Comparison of ENCODE assay signal across 8 mouse cellular contexts in the genomic region with DNA sequence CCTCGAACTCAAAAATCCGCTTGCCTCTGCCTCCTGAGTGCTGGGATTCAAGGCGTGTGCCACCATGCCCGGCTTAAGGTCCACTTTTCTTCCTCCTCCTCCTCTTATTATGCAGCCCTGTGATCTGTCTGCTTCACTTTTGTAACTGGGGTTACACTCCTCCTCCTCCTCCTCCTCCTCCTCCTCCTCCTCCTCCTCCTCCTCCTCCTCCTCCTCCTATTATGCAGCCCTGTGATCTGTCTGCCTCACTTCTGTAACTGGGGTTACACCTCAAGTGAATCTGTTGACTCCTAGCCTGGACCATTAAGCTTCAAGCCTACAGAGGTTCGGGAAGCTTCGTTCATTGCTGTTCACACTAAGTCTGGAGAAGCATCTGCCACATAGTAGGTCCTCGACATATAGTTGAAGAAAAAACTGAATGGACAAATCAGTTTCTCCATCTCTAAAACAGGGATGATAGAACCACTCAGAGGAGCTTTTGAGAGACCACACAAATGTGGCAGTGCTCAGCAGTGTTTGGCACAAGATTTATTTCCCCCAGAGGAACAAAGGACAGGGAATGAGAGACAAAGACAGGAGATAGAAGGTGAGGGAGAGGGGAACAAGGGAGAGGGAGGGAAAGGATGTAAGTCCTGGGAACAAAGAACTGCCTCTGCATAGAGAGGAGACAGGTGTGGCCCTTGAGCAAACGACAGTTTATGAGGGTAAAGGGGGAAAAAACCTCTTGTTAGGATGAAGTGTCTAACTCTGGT. TPM values are rescaled to one million over a fixed set of nuclear protein-coding genes. Genes with fewer than 3 reads are reported as not detected.
A peak's percentile ranks its signal among the peaks of the same experiment; 100 is the strongest.
DNase-seq lines count a peak whose midpoint lies in the region; ATAC-seq and TF ChIP-seq lines count a peak whose summit lies in the region.

No protein-coding gene starts in this region.

- TF ChIP-seq RAD21 in CH12.LX (IDR thresholded peaks at IDR 0.05; ENCODE audit: low read depth, low read length), result no peak

- peaks cover 85% of the 10 kb centered on the region for H3K36me3 ChIP-seq in erythroblast, embryonic 14.5 days (ENCODE audit: control insufficient read depth)
- H3K36me3 ChIP-seq in CH12.LX (replicated peaks in 1 of 2; ENCODE audit: control insufficient read depth in 1 of 2, insufficient read depth in 1 of 2, low read length in 1 of 2), result peaks cover 52 to 71% of the 10 kb centered on the region in 2 experiments
- H3K36me3 ChIP-seq in forebrain, embryonic 16.5 days (ENCODE audit: control insufficient read depth, insufficient read depth), result peaks cover 23% of the 10 kb centered on the region
- peaks cover 58% of the 10 kb centered on the region for H3K36me3 ChIP-seq in liver, postnatal 0 days (replicated peaks; ENCODE audit: insufficient read depth, low read length)

- peaks cover 43% of the 10 kb centered on the region for H3K79me2 ChIP-seq in CH12.LX (replicated peaks; ENCODE audit: control insufficient read depth, extremely low read depth, insufficient read depth, poor library complexity, severe bottlenecking)

- peak overlapping the region; percentile 64 for H3K27ac ChIP-seq in CH12.LX (ENCODE audit: insufficient read depth, low read depth)
- no peak overlapping the region for H3K27ac ChIP-seq in forebrain, embryonic 16.5 days (ENCODE audit: low read length)
- H3K27ac ChIP-seq in liver, postnatal 0 days (ENCODE audit: low read depth), result no peak overlapping the region

- 19% methylated on average over 8 of the region's 8 CpGs for WGBS in forebrain, embryonic 16.5 days
- WGBS in liver, postnatal 0 days (ENCODE audit: insufficient replicate concordance), result 8% methylated on average over 8 of the region's 8 CpGs

- no peak for TF ChIP-seq CTCF in CH12.LX (conservative IDR thresholded peaks at IDR 0.05 in 1 of 2, IDR thresholded peaks at IDR 0.05 in 1 of 2; ENCODE audit: low read depth in 2 of 2, low read length in 2 of 2)
- no peak for TF ChIP-seq CTCF in liver, postnatal 0 days (IDR thresholded peaks at IDR 0.05; ENCODE audit: low read depth)

- no peaks in the 10 kb centered on the region for H3K27me3 ChIP-seq in erythroblast, embryonic 14.5 days (ENCODE audit: control insufficient read depth)
- no peaks in the 10 kb centered on the region for H3K27me3 ChIP-seq in CH12.LX (replicated peaks)
- H3K27me3 ChIP-seq in forebrain, embryonic 16.5 days (replicated peaks; ENCODE audit: control insufficient read depth, insufficient read depth, low read length), result no peaks in the 10 kb centered on the region
- no peaks in the 10 kb centered on the region for H3K27me3 ChIP-seq in liver, postnatal 0 days (ENCODE audit: insufficient read depth, low read length)

- ATAC-seq in erythroblast, adult 5-6 weeks (replicated peaks; ENCODE audit: low FRiP score, poor library complexity, severe bottlenecking), result no peak
- ATAC-seq in forebrain, embryonic 16.5 days, result peak; percentile 9; the same call in 1 of the 2 replicates
- no peak for ATAC-seq in liver, postnatal 0 days

- dilution Hi-C loops in CH12.LX (cut with MboI; ENCODE audit: extremely low pct_ligation_motif_present, extremely low pct_unique_long_range_greater_than_20kb, low sequenced_read_pairs), result no loop called here

- peak overlapping the region; percentile 89 for H3K9ac ChIP-seq in CH12.LX (ENCODE audit: insufficient read depth, low read depth)
- peak overlapping the region; percentile 64; the same call in 1 of the 2 replicates for H3K9ac ChIP-seq in forebrain, embryonic 16.5 days (replicated peaks; ENCODE audit: low read depth, low read length)
- peak overlapping the region; percentile 67 for H3K9ac ChIP-seq in liver, postnatal 0 days (replicated peaks)

- no peak for DNase-seq in CH12.LX (ENCODE audit: extremely low read depth)
- DNase-seq in liver, postnatal 0 days, result no peak
- no peak for DNase-seq in thymus, postnatal 0 days (ENCODE audit: low spot score)
- no peak for DNase-seq in retina, postnatal 1 day
- DNase-seq in adrenal gland, adult 2 months, result no peak

- H3K4me2 ChIP-seq in CH12.LX (ENCODE audit: insufficient read depth, low read depth, poor library complexity, severe bottlenecking), result peak overlapping the region; percentile 90
- H3K4me2 ChIP-seq in forebrain, embryonic 16.5 days (ENCODE audit: low read length), result peak overlapping the region; percentile 66
- H3K4me2 ChIP-seq in liver, postnatal 0 days (ENCODE audit: low read depth, low read length), result peak overlapping the region; percentile 84

- in situ Hi-C loops in CH12.LX (cut with MboI; ENCODE audit: low pct_ligation_motif_present, low pct_unique_long_range_greater_than_20kb, low sequenced_read_pairs), result loop anchor here (25.0 kb wide), 2 partner anchors 630 to 705 kb away; no protein-coding TSS in a partner anchor

- H3K9me3 ChIP-seq in erythroblast, embryonic 14.5 days (ENCODE audit: control insufficient read depth, low read length), result no peaks in the 10 kb centered on the region
- H3K9me3 ChIP-seq in CH12.LX (replicated peaks; ENCODE audit: low read length), result no peaks in the 10 kb centered on the region
- no peaks in the 10 kb centered on the region for H3K9me3 ChIP-seq in forebrain, embryonic 16.5 days (ENCODE audit: control insufficient read depth, low read length)
- no peaks in the 10 kb centered on the region for H3K9me3 ChIP-seq in liver, postnatal 0 days (ENCODE audit: low read length)

- H3K4me1 ChIP-seq in erythroblast, embryonic 14.5 days (ENCODE audit: control insufficient read depth), result peaks cover 63% of the 10 kb centered on the region
- peaks cover 10 to 48% of the 10 kb centered on the region in 2 experiments; a peak in 3 of 4 replicates for H3K4me1 ChIP-seq in CH12.LX (ENCODE audit: control insufficient read depth in 1 of 2, insufficient read depth in 2 of 2)
- H3K4me1 ChIP-seq in forebrain, embryonic 16.5 days (replicated peaks; ENCODE audit: control insufficient read depth, insufficient read depth, low read length), result peaks cover 34% of the 10 kb centered on the region
- H3K4me1 ChIP-seq in liver, postnatal 0 days (ENCODE audit: insufficient read depth), result peaks cover 54% of the 10 kb centered on the region

- peak overlapping the region; percentile 89 for H3K4me3 ChIP-seq in erythroblast, embryonic 14.5 days (replicated peaks)
- H3K4me3 ChIP-seq in CH12.LX (replicated peaks in 1 of 3; ENCODE audit: low read depth in 2 of 3, low read length in 2 of 3, poor library complexity in 1 of 3), result peak overlapping the region in 1 of 3 experiments; percentile 70
- peak overlapping the region; percentile 84 for H3K4me3 ChIP-seq in forebrain, embryonic 16.5 days (replicated peaks; ENCODE audit: low read length)
- H3K4me3 ChIP-seq in liver, postnatal 0 days (ENCODE audit: low read depth, low read length), result peak overlapping the region; percentile 91

- TF ChIP-seq EP300 in CH12.LX (IDR thresholded peaks at IDR 0.05; ENCODE audit: low read length), result no peak
- TF ChIP-seq EP300 in liver, postnatal 0 days (IDR thresholded peaks at IDR 0.05; ENCODE audit: low read depth), result no peak

- no peak for TF ChIP-seq POLR2A in CH12.LX (IDR thresholded peaks at IDR 0.05; ENCODE audit: low read depth, low read length)

TF ChIP-seq in CH12.LX, 34 proteins besides CTCF, POLR2A, EP300 and RAD21:
- TF ChIP-seq MXI1 (IDR thresholded peaks at IDR 0.05; ENCODE audit: low read depth, low read length) (0 out of 2 replicates have a peak, but pooled peaks have one; percentile 3), ZKSCAN1 (IDR thresholded peaks at IDR 0.05; ENCODE audit: borderline replicate concordance, low read depth, low read length) (peak; percentile 78), GABPA (IDR thresholded peaks at IDR 0.05; ENCODE audit: insufficient replicate concordance, low read depth, low read length) (no peak), SIN3A (IDR thresholded peaks at IDR 0.05; ENCODE audit: low read length) (no peak), CHD2 (IDR thresholded peaks at IDR 0.05; ENCODE audit: low read length) (0 out of 2 replicates have a peak, but pooled peaks have one; percentile 6), IRF4 (IDR thresholded peaks at IDR 0.05; ENCODE audit: low read depth, low read length) (no peak), JUND (conservative IDR thresholded peaks at IDR 0.05; ENCODE audit: low read depth, low read length) (no peak), CHD1 (IDR thresholded peaks at IDR 0.05; ENCODE audit: low read depth, low read length) (0 out of 2 replicates have a peak, but pooled peaks have one; percentile 30), ZMIZ1 (IDR thresholded peaks at IDR 0.05; ENCODE audit: low read depth, low read length) (no peak)

RNA-seq across cellular contexts. Expression of a gene that starts 1.0 kb away (rescaled TPM):
- 2.2 and 2.3 TPM in 2 replicates for polyA plus RNA-seq in erythroblast, embryonic 14.5 days (2012)
- total RNA-seq in erythroblast, adult 5-6 weeks (2015; ENCODE audit: low replicate concordance), result 430 and 606 TPM in 2 replicates
- total RNA-seq in erythroblast, adult 5-6 weeks (2017; ENCODE audit: low replicate concordance), result 197 and 317 TPM in 2 replicates
- total RNA-seq in CH12.LX (2012; rRNA removed) (2,766 and 3,118 TPM in 2 replicates), CH12.LX (2014; rRNA removed) (2,652 and 2,996 TPM in 2 replicates)
- polyA plus RNA-seq in CH12.LX (2012; ENCODE audit: insufficient read length, low read depth), result 774 and 1,002 TPM in 2 replicates
- polyA plus RNA-seq in forebrain, embryonic 16.5 days (2015; fragmentation: Nextera tagmentation; extraction: Ambion mirVana), result 414 and 460 TPM in 2 replicates
- 406 and 414 TPM in 2 replicates for polyA plus RNA-seq in liver, postnatal 0 days (2015; fragmentation: Nextera tagmentation; extraction: Ambion mirVana)
- 1,241 and 1,277 TPM in 2 replicates for polyA plus RNA-seq in thymus, postnatal 0 days (2015; fragmentation: Nextera tagmentation; extraction: Ambion mirVana)
- total RNA-seq in adrenal gland, adult 2 months (2021), result 100 to 1,000 TPM; 473 to 973 TPM
- polyA plus RNA-seq in adrenal gland, adult 2 months (2012; rRNA removed), result 23.1 and 29.7 TPM in 2 replicates

RNA-seq across cellular contexts. Expression of a gene that starts 12.5 kb away (rescaled TPM):
- polyA plus RNA-seq in erythroblast, embryonic 14.5 days (2012), result 1.8 and 2.2 TPM in 2 replicates
- total RNA-seq in erythroblast, adult 5-6 weeks (2015; ENCODE audit: low replicate concordance), result 103 and 110 TPM in 2 replicates
- total RNA-seq in erythroblast, adult 5-6 weeks (2017; ENCODE audit: low replicate concordance), result 82.2 and 113 TPM in 2 replicates
- total RNA-seq in CH12.LX (2012; rRNA removed), result 195 and 214 TPM in 2 replicates
- total RNA-seq in CH12.LX (2014; rRNA removed), result 234 and 274 TPM in 2 replicates
- polyA plus RNA-seq in CH12.LX (2012; ENCODE audit: insufficient read length, low read depth), result 241 and 248 TPM in 2 replicates
- 497 and 550 TPM in 2 replicates for polyA plus RNA-seq in forebrain, embryonic 16.5 days (2015; fragmentation: Nextera tagmentation; extraction: Ambion mirVana)
- polyA plus RNA-seq in liver, postnatal 0 days (2015; fragmentation: Nextera tagmentation; extraction: Ambion mirVana), result 299 and 309 TPM in 2 replicates
- 1,029 and 1,106 TPM in 2 replicates for polyA plus RNA-seq in thymus, postnatal 0 days (2015; fragmentation: Nextera tagmentation; extraction: Ambion mirVana)
- 100 to 1,000 TPM; 114 to 211 TPM for total RNA-seq in adrenal gland, adult 2 months (2021)
- 22.8 and 30.3 TPM in 2 replicates for polyA plus RNA-seq in adrenal gland, adult 2 months (2012; rRNA removed)

Comparison
In these comparisons a context has a peak if more than half of its experiments do, and no peak if none do; other contexts are left out.
1. RNA of a gene that starts 1.0 kb away (polyA plus RNA-seq): 1,241 to 1,277 TPM in thymus, postnatal 0 days, 774 to 1,002 TPM in CH12.LX, 414 to 460 TPM in forebrain, embryonic 16.5 days and 406 to 414 TPM in liver, postnatal 0 days; 23.1 to 29.7 TPM in adrenal gland, adult 2 months and 2.2 to 2.3 TPM in erythroblast, embryonic 14.5 days; every median in the first group is over 10 times any median in the second.
2. Peak in every context shown above with its lines, with median percentiles within 50 percentile points of each other: H3K4me2 ChIP-seq and H3K9ac ChIP-seq.